Mouse (Mus musculus) cerebellum, postnatal 25 days (tissue): ENCODE measurements around the gene Slc38a9.

Experiments
- DNase-seq, 2 experiments: peaks; one replicate each; pipeline ENCODE4 v3.0.0; 2021; ENCODE audit warnings: mixed read lengths in 2 of 2

Slc38a9 gene

GRCm38 (mm10) chr13:112747808-112748430, 87.4 kb downstream of the Slc38a9 start:
- DNase-seq, result no peak

DNA sequence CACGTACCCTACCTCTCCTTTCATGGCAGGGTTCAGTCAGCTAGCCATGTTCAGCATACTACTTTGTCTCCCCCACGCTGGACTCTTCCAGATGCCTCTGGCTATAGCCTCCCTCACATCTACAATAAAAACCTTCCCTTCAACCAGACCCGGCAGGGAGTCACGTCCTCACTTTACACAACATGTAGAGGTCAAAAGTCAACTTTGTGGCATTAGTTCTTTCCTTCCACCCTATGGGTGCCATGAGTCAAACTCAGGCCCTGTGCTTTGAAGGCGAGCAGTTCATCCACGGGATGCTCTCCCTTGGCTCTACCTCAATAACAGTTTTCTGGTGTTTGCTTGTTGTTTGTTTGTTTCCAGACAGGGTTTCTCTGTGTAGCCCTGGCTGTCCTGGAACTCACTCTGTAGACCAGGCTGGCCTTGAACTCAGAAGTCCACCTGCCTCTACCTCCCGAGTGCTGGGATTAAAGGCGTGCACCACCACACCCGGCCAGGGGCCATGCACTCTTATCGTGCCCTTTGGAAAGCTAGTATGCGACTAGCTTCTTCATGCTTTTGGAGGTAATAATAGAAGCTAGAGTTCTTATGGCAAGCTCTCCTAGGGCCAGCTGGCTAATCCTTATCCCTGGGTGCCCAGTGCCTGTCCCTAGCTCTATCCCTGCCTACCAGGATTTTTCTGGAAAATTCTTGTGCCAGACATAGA, 88.4 kb downstream of the Slc38a9 start:
- DNase-seq, result no peak

DNA sequence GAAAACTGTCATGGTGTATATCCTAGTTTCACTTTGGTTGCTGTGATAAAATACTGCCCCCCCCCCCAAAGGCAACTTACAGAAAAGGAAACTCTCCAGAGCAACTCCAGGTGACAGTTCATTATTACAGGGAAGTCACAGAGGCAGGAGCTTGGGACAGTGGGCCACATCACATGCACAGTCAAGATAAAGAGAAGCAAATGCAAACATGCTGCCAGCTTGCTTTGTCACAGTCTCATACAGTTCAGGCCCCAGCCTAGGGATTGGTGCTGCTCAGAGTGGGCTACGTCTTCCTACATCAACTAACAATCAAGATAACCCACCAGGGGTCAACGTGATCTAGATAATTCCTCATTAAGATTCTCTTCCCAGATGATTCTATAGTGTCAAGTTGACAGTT, 89.3 kb downstream of the Slc38a9 start:
- DNase-seq, result no peak

GRCm38 (mm10) chr13:112751454-112752308, 91.1 kb downstream of the Slc38a9 start:
- DNase-seq, result peak in 1 of 2 experiments; percentile 36

DNA sequence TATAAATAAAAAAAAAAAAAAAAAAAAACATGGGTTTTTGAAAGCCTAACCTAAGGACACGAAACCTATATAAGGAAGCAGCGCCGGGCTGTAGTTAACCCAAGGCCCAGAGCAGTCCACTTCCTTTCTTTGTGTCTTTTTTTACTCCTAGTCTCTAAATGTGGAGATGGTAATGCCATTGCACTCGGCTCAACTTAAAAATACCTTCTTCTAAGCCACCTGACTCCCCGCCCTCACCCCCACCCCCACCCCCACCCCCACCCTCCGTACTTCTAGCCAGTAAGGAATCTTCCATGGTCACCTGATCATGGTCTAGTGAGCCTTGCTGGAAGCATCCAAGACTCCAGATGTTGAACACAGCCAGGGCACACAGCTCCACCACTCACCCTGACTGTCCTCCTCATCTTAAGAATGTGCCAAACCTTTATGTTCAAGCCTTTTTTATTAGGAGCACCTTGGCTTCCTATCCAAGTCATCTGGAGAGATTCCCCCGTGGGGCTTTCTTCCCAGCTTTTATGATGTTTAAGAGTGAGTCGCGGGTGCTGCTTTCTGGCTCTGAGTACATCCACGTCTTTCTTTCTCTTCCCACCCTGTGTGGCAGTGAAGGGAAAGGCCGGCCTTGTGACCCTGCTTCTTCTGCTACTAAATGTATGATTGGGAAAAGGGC, 91.9 kb downstream of the Slc38a9 start:
- no peak for DNase-seq

DNA sequence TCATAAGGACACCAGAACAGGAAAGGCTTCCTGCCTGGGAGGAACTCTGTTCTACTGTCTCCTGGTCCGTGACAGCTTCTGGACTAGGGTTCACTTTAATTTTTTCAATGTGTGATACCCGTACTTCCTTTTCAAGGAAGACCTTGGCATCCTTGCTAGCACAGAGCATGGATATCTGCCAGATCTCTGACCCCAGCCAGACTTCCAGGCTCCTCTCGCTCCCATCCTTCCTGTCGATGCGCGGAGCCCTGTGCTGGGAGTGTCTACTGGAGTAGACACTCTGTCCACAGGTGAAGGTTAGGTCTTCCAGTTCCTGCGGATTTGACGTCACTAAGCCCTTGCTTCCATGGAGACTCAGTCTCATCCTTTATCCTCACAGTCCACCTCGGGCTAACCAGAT, 93.0 kb downstream of the Slc38a9 start:
- DNase-seq, result no peak

GRCm38 (mm10) chr13:112754871-112755270, 94.3 kb downstream of the Slc38a9 start:
- DNase-seq, result peak in 1 of 2 experiments; percentile 15

- peak; percentile 18 to 20 for DNase-seq
Measured at GRCm38 (mm10) chr13:112755507-112756010, 95.0 kb downstream of the Slc38a9 start.

DNA sequence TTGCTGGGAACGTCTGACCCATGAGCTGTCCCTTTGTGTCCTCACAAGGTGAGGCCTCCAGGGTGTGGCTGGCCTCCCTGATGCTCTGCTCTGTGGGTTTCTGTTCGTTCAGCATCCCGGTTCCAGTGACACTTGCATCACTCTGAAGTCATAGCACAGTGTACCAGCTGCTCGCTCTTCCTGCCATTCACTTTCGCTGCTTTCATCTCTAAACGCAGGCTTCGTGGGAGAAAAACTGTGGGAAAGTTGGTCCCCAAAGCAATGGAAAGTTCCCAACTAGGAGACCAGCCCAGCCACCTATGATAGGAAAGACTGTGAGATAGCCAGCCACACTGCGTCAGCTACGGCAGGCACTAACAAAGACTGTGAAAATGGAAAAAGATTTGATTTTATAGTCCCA, 96.8 kb downstream of the Slc38a9 start:
- DNase-seq, result no peak

GRCm38 (mm10) chr13:112758546-112759090, 98.1 kb downstream of the Slc38a9 start:
- no peak for DNase-seq

DNA sequence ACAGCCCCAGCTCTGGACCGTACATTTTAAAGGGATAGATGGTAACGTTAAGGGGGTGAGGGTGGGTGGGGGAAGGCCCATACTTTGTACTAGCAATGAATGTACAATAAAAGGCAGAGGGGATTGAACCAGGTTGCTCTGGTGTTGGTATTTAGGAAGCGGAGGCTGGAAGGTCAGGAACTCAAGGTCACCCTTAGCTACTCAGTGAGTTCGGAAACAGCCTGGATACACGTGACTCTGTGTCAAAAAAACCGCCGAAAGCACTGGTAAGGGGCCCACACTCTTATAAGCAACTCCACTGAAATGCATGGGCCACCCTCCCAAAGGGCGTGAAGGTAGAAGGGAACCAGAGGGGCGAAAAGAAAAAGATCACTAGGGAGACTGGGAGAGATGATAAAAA, 98.8 kb downstream of the Slc38a9 start:
- DNase-seq, result no peak

- DNase-seq, result no peak
Measured at GRCm38 (mm10) chr13:112759777-112760537, 99.4 kb downstream of the Slc38a9 start.

- no peak for DNase-seq
Measured at GRCm38 (mm10) chr13:112760538-112760881, 100.0 kb downstream of the Slc38a9 start.

DNA sequence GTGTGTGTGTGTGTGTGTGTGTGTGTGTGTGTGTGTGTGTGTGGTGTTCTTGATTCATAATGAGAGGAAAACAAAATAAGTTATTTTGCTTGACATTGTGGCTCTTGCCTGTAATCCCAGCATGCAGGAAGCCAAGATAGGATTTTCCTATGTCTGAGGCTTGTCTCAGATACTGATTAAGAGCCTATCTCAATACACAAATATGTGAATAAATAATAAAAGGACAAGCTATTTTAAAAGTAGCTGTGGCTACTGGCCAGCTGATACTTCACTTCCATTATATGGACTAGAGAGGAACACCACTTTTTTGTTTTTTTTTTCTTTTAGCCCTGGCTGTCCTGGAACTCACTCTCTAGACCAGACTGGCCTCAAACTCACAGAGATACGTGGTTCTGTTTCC, 101.2 kb downstream of the Slc38a9 start:
- DNase-seq, result no peak

- no peak for DNase-seq
Measured at GRCm38 (mm10) chr13:112762548-112762947, 102.0 kb downstream of the Slc38a9 start.

DNA sequence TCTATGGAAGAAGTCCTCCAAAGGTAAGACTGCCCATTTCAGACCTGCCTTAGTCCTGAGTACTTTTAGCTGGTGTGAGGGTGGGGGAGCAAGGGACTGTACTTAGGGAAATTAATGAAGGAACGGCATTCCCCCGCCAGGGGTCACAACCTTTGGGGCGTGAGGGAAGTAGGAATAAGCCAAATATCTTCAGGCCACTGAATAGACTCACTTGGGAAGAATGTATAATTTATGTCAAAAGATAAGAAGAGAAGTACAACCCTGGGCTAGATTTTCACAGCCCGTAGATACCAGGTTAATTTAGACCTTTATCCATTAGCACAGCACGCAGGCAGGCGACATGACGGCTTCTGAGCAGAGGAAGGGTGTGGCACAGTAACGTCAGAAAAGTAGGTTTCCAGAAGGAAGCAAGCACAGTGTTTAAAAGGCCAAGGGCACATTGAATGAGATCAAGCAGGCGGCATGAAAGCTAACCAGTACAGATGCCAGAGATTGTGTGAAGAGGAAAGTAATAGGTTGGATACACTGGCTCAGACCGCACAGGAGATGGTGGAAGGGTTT, 103.1 kb downstream of the Slc38a9 start:
- no peak for DNase-seq

DNA sequence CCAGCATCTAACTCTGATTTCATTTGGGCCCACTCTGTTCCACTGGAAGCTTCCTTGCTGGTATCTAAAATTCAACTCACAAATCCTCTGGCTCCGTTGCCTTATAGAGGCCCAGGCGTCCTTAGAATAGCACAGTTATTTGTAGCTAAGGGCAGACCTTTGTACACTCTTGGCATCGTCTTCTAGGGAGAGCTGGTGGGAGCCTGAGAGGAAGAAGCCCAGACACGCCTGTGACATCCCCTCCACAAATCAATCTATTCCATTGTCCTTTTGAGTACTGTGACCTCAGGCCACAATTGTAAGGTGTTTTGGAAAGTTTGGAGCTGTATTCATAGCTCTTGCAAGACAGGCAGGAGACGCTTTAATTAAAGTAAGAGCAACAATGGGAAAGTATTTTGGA, 104.0 kb downstream of the Slc38a9 start:
- DNase-seq, result no peak

GRCm38 (mm10) chr13:112765654-112766053, 105.1 kb downstream of the Slc38a9 start:
- DNase-seq, result no peak

- no peak for DNase-seq
Measured at GRCm38 (mm10) chr13:112770528-112771328, 110.2 kb downstream of the Slc38a9 start.

DNA sequence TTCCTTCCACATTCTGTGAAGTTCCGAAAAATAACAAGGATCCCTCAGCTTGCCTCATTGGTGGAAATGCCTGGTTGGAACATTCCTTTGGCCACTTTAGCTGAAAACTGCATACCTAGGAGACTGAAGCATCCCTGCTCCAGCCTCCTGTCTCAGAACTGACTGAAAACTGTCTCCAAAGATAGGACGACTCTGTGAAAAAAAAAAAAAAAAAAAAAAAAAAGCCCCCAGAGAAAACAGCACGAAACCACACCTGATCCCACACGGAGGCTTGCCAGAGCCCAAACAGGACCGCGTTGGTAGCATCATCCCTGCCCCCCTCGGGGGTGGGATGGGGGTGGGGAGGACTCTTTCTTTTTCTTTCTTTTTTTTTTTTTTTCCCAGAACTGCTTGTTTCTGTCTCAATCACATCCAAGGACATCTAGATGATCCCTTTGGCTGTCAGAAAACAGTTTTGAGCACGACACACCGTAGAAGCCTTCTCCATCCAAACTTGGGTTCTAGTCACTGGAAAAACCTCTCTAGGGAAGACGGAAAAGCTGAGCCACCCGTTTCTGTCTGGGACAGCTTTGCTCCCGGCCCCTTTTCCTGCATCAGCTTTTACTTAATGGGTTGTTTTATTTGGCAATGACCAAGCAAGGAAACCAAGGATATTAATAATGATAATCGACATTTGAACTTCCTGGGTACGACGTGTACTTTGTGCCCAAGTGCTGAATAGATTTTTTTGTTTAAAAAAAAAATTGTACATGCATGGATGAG, 111.1 kb downstream of the Slc38a9 start:
- DNase-seq, result no peak
